Mouse (Mus musculus) activated CD4-positive, CD25-positive, alpha-beta regulatory T cell, adult 4 months (primary cell): ENCODE results near the gene Sap30. TPM values are rescaled to one million over a fixed set of nuclear protein-coding genes. Genes with fewer than 3 reads are reported as not detected.
"Not testable (repeated sequence)": the region's sequence is repeated elsewhere in the genome, so short reads cannot be mapped to it uniquely, and the experiment has no call there.

Experiments
- ATAC-seq: one replicate; pipeline ENCODE4 v1.8.0; 2017
- polyA plus RNA-seq, 2 experiments: library from polyadenylated mRNA; unstranded; fragments of 100-300 nt; shearing (Covaris generic); gene quantifications; one replicate each; pipeline ENCODE4 v1.2.1; 2017

Sap30 gene
- polyA plus RNA-seq, 2 experiments from 2014 or later, result 0.94 to 0.99 TPM

- ATAC-seq, result no peak
Observed at GRCm38 (mm10) chr8:57491873-57492272, 4.2 kb upstream of the Sap30 start.

- ATAC-seq, result no peak
Observed at GRCm38 (mm10) chr8:57489896-57490295, 2.2 kb upstream of the Sap30 start.

GRCm38 (mm10) chr8:57489366-57489765, 1.7 kb upstream of the Sap30 start:
- ATAC-seq, result no peak

- ATAC-seq, result peak; percentile 38
Observed at GRCm38 (mm10) chr8:57488312-57488765, 679 bp upstream of the Sap30 start.

- peak; percentile 15 for ATAC-seq
Observed at GRCm38 (mm10) chr8:57486491-57487440, 894 bp downstream of the Sap30 start.

GRCm38 (mm10) chr8:57480606-57481005, 7.1 kb downstream of the Sap30 start:
- no peak for ATAC-seq

GRCm38 (mm10) chr8:57479700-57480099, 8.0 kb downstream of the Sap30 start:
- no peak for ATAC-seq

GRCm38 (mm10) chr8:57478406-57478805, 9.3 kb downstream of the Sap30 start:
- no peak for ATAC-seq

GRCm38 (mm10) chr8:57473751-57474150, 13.9 kb downstream of the Sap30 start:
- no peak for ATAC-seq

- no peak for ATAC-seq
Observed at GRCm38 (mm10) chr8:57470863-57471262, 16.8 kb downstream of the Sap30 start.

- ATAC-seq, result no peak
Observed at GRCm38 (mm10) chr8:57468624-57469023, 19.0 kb downstream of the Sap30 start.

GRCm38 (mm10) chr8:57463757-57464156, 23.9 kb downstream of the Sap30 start:
- ATAC-seq, result no peak

GRCm38 (mm10) chr8:57462839-57463238, 24.8 kb downstream of the Sap30 start:
- ATAC-seq, result no peak

GRCm38 (mm10) chr8:57457942-57458341, 29.7 kb downstream of the Sap30 start:
- no peak for ATAC-seq

- no peak for ATAC-seq
Observed at GRCm38 (mm10) chr8:57457152-57457551, 30.5 kb downstream of the Sap30 start.

GRCm38 (mm10) chr8:57455765-57456164, 31.9 kb downstream of the Sap30 start, which contains the start of gene Scrg1:
Scrg1 (plus strand) TSS chr8:57455923.
- no peak for ATAC-seq

GRCm38 (mm10) chr8:57453361-57453760, 34.3 kb downstream of the Sap30 start:
- no peak for ATAC-seq

- no peak for ATAC-seq
Observed at GRCm38 (mm10) chr8:57451896-57452295, 35.8 kb downstream of the Sap30 start.

- no peak for ATAC-seq
Observed at GRCm38 (mm10) chr8:57450726-57451125, 36.9 kb downstream of the Sap30 start.

- not testable (repeated sequence) for ATAC-seq
Observed at GRCm38 (mm10) chr8:57445901-57446300, 41.8 kb downstream of the Sap30 start.

- ATAC-seq, result no peak
Observed at GRCm38 (mm10) chr8:57443289-57443688, 44.4 kb downstream of the Sap30 start.

- no peak for ATAC-seq
Observed at GRCm38 (mm10) chr8:57441556-57441955, 46.1 kb downstream of the Sap30 start.

- no peak for ATAC-seq
Observed at GRCm38 (mm10) chr8:57441131-57441530, 46.5 kb downstream of the Sap30 start.

GRCm38 (mm10) chr8:57436437-57436796, 51.2 kb downstream of the Sap30 start:
- no peak for ATAC-seq
